Mouse (Mus musculus): ENCODE results near the gene Fam180a. TPM values are rescaled to one million over a fixed set of nuclear protein-coding genes. Genes with fewer than 3 reads are reported as not detected.

The Fam180a gene
- polyA plus RNA-seq, 1 experiment from 2014 or later, result 4.4 TPM

GRCm38 (mm10) chr6:35294964-35295363 lies 31.0 kb downstream of the Fam180a start:
- H3K4me3 ChIP-seq (ENCODE audit: low read depth, low read length), result no peak overlapping the region
- no peak overlapping the region for H3K4me2 ChIP-seq (replicated peaks; ENCODE audit: low read depth, low read length)
- DNase-seq (ENCODE audit: low spot score) (no peak), ATAC-seq (no peak)
- H3K27ac ChIP-seq (ENCODE audit: low read length), result no peak overlapping the region
- no peaks in the 10 kb centered on the region for H3K36me3 ChIP-seq (ENCODE audit: insufficient read depth, low read length)
- TF ChIP-seq EP300 (IDR thresholded peaks at IDR 0.05), result no peak
- no peak for TF ChIP-seq CTCF (IDR thresholded peaks at IDR 0.05)
- H3K27me3 ChIP-seq (replicated peaks; ENCODE audit: insufficient read depth, low read length), result no peaks in the 10 kb centered on the region
- no peaks in the 10 kb centered on the region; the same call in 1 of the 2 replicates for H3K4me1 ChIP-seq (ENCODE audit: insufficient read depth, low read depth, low read length)
- WGBS, result 82% methylated on average over 2 of the region's 2 CpGs
- H3K9me3 ChIP-seq (ENCODE audit: low read length), result no peaks in the 10 kb centered on the region
- H3K9ac ChIP-seq (replicated peaks; ENCODE audit: low read depth), result no peak overlapping the region

GRCm38 (mm10) chr6:35289676-35290075 lies 36.3 kb downstream of the Fam180a start:
- Histone ChIP-seq H3K4me1 (ENCODE audit: insufficient read depth, low read depth, low read length) (no peaks in the 10 kb centered on the region), H3K27ac (ENCODE audit: low read length) (no peak overlapping the region), H3K9ac (replicated peaks; ENCODE audit: low read depth) (no peak overlapping the region), H3K4me3 (ENCODE audit: low read depth, low read length) (no peak overlapping the region), H3K4me2 (replicated peaks; ENCODE audit: low read depth, low read length) (no peak overlapping the region), H3K36me3 (ENCODE audit: insufficient read depth, low read length) (no peaks in the 10 kb centered on the region), H3K9me3 (ENCODE audit: low read length) (no peaks in the 10 kb centered on the region), H3K27me3 (replicated peaks; ENCODE audit: insufficient read depth, low read length) (no peaks in the 10 kb centered on the region)
- DNase-seq (ENCODE audit: low spot score) (no peak), ATAC-seq (no peak)
- TF ChIP-seq CTCF (IDR thresholded peaks at IDR 0.05) (no peak), EP300 (IDR thresholded peaks at IDR 0.05) (no peak)
- 82% methylated on average over 8 of the region's 8 CpGs for WGBS

- Histone ChIP-seq H3K36me3 (ENCODE audit: insufficient read depth, low read length) (no peaks in the 10 kb centered on the region), H3K4me2 (replicated peaks; ENCODE audit: low read depth, low read length) (no peak overlapping the region), H3K4me1 (ENCODE audit: insufficient read depth, low read depth, low read length) (no peaks in the 10 kb centered on the region), H3K27ac (ENCODE audit: low read length) (no peak overlapping the region), H3K9ac (replicated peaks; ENCODE audit: low read depth) (no peak overlapping the region), H3K27me3 (replicated peaks; ENCODE audit: insufficient read depth, low read length) (no peaks in the 10 kb centered on the region), H3K4me3 (ENCODE audit: low read depth, low read length) (no peak overlapping the region), H3K9me3 (ENCODE audit: low read length) (no peaks in the 10 kb centered on the region)
- WGBS, result 42% methylated on average over 7 of the region's 7 CpGs
- DNase-seq (ENCODE audit: low spot score) (no peak), ATAC-seq (no peak)
- TF ChIP-seq CTCF (IDR thresholded peaks at IDR 0.05) (no peak), EP300 (IDR thresholded peaks at IDR 0.05) (no peak)
These were observed 37.0 kb downstream of the Fam180a start for GRCm38 (mm10) chr6:35288920-35289319.

GRCm38 (mm10) chr6:35288114-35288761 lies 37.7 kb downstream of the Fam180a start:
- ATAC-seq, result peak; percentile 28; the same call in 1 of the 2 replicates
- DNase-seq (ENCODE audit: low spot score), result peak; percentile 28
- 44% methylated on average over 11 of the region's 11 CpGs for WGBS
- Histone ChIP-seq H3K4me3 (ENCODE audit: low read depth, low read length) (no peak overlapping the region), H3K9ac (replicated peaks; ENCODE audit: low read depth) (no peak overlapping the region), H3K36me3 (ENCODE audit: insufficient read depth, low read length) (no peaks in the 10 kb centered on the region), H3K27ac (ENCODE audit: low read length) (no peak overlapping the region), H3K27me3 (replicated peaks; ENCODE audit: insufficient read depth, low read length) (no peaks in the 10 kb centered on the region), H3K4me2 (replicated peaks; ENCODE audit: low read depth, low read length) (no peak overlapping the region), H3K4me1 (ENCODE audit: insufficient read depth, low read depth, low read length) (no peaks in the 10 kb centered on the region), H3K9me3 (ENCODE audit: low read length) (no peaks in the 10 kb centered on the region)
- TF ChIP-seq EP300 (IDR thresholded peaks at IDR 0.05) (no peak), CTCF (IDR thresholded peaks at IDR 0.05) (peak; percentile 15; the same call in 1 of the 2 replicates)

GRCm38 (mm10) chr6:35279306-35279705 lies 46.6 kb downstream of the Fam180a start:
- no peak overlapping the region for H3K4me3 ChIP-seq (ENCODE audit: low read depth, low read length)
- no peaks in the 10 kb centered on the region for H3K4me1 ChIP-seq (ENCODE audit: insufficient read depth, low read depth, low read length)
- DNase-seq (ENCODE audit: low spot score) (no peak), ATAC-seq (no peak)
- 74% methylated on average over 10 of the region's 10 CpGs for WGBS
- no peaks in the 10 kb centered on the region for H3K27me3 ChIP-seq (replicated peaks; ENCODE audit: insufficient read depth, low read length)
- H3K9ac ChIP-seq (replicated peaks; ENCODE audit: low read depth), result no peak overlapping the region
- no peaks in the 10 kb centered on the region for H3K36me3 ChIP-seq (ENCODE audit: insufficient read depth, low read length)
- H3K4me2 ChIP-seq (replicated peaks; ENCODE audit: low read depth, low read length), result no peak overlapping the region
- H3K27ac ChIP-seq (ENCODE audit: low read length), result no peak overlapping the region
- no peaks in the 10 kb centered on the region for H3K9me3 ChIP-seq (ENCODE audit: low read length)
- TF ChIP-seq CTCF (IDR thresholded peaks at IDR 0.05) (no peak), EP300 (IDR thresholded peaks at IDR 0.05) (no peak)

GRCm38 (mm10) chr6:35277903-35278587 lies 47.9 kb downstream of the Fam180a start:
- no peak overlapping the region for H3K9ac ChIP-seq (replicated peaks; ENCODE audit: low read depth)
- no peak for ATAC-seq
- WGBS, result 52% methylated on average over 10 of the region's 10 CpGs
- DNase-seq (ENCODE audit: low spot score), result no peak
- H3K27ac ChIP-seq (ENCODE audit: low read length), result no peak overlapping the region
- TF ChIP-seq EP300 (IDR thresholded peaks at IDR 0.05) (no peak), CTCF (IDR thresholded peaks at IDR 0.05) (no peak)
- no peak overlapping the region for H3K4me3 ChIP-seq (ENCODE audit: low read depth, low read length)
- H3K4me1 ChIP-seq (ENCODE audit: insufficient read depth, low read depth, low read length), result no peaks in the 10 kb centered on the region
- no peaks in the 10 kb centered on the region for H3K27me3 ChIP-seq (replicated peaks; ENCODE audit: insufficient read depth, low read length)
- H3K36me3 ChIP-seq (ENCODE audit: insufficient read depth, low read length), result no peaks in the 10 kb centered on the region
- H3K9me3 ChIP-seq (ENCODE audit: low read length), result no peaks in the 10 kb centered on the region
- H3K4me2 ChIP-seq (replicated peaks; ENCODE audit: low read depth, low read length), result no peak overlapping the region
